In genomic region chr3:141862816-141863461, GRCm38 (mm10) we compare ENCODE assay signal across 8 mouse cellular contexts.
DNase-seq lines count a peak whose midpoint lies in the region; ATAC-seq and TF ChIP-seq lines count a peak whose summit lies in the region.

No protein-coding gene starts in this region.

- H3K27me3 ChIP-seq in E14TG2a.4 (ENCODE audit: insufficient read depth, low read length): no peaks in the 10 kb centered on the region
- H3K27me3 ChIP-seq in heart, embryonic 13.5 days (replicated peaks): no peaks in the 10 kb centered on the region
- H3K27me3 ChIP-seq in kidney, embryonic 16.5 days (ENCODE audit: insufficient read depth, low read length): no peaks in the 10 kb centered on the region
- no peaks in the 10 kb centered on the region for H3K27me3 ChIP-seq in liver, postnatal 0 days (ENCODE audit: insufficient read depth, low read length)

- peaks cover 3% of the 10 kb centered on the region for H3K4me1 ChIP-seq in E14TG2a.4 (replicated peaks; ENCODE audit: low read depth, low read length)
- H3K4me1 ChIP-seq in heart, embryonic 13.5 days: no peaks in the 10 kb centered on the region
- no peaks in the 10 kb centered on the region for H3K4me1 ChIP-seq in kidney, embryonic 16.5 days (ENCODE audit: insufficient read depth, low read length)
- no peaks in the 10 kb centered on the region for H3K4me1 ChIP-seq in liver, postnatal 0 days (ENCODE audit: insufficient read depth)

- peak; percentile 57 for DNase-seq in adrenal gland, adult 2 months
- peak; percentile 81 for DNase-seq in embryo, embryonic 11 days
- peak; percentile 28 for DNase-seq in liver, postnatal 0 days
- peak; percentile 21 for DNase-seq in ovary, adult 18-20 months (ENCODE audit: low spot score)
- no peak for DNase-seq in spleen, postnatal 10 days (ENCODE audit: low spot score in 2 of 2)

- no peak overlapping the region for H3K27ac ChIP-seq in heart, embryonic 13.5 days (replicated peaks)
- H3K27ac ChIP-seq in kidney, embryonic 16.5 days (ENCODE audit: low read length): no peak overlapping the region
- H3K27ac ChIP-seq in liver, postnatal 0 days (ENCODE audit: low read depth): no peak overlapping the region

- peak; percentile 76 for TF ChIP-seq CTCF in E14TG2a.4 (conservative IDR thresholded peaks at IDR 0.05; ENCODE audit: low read length)
- TF ChIP-seq CTCF in liver, postnatal 0 days (IDR thresholded peaks at IDR 0.05; ENCODE audit: low read depth): peak; percentile 78

- no peaks in the 10 kb centered on the region for H3K36me3 ChIP-seq in E14TG2a.4 (ENCODE audit: insufficient read depth, low read length)
- H3K36me3 ChIP-seq in heart, embryonic 13.5 days: no peaks in the 10 kb centered on the region
- no peaks in the 10 kb centered on the region for H3K36me3 ChIP-seq in kidney, embryonic 16.5 days (ENCODE audit: insufficient read depth, low read length)
- H3K36me3 ChIP-seq in liver, postnatal 0 days (replicated peaks; ENCODE audit: insufficient read depth, low read length): no peaks in the 10 kb centered on the region

- H3K4me3 ChIP-seq in E14TG2a.4 (replicated peaks; ENCODE audit: low read length): no peak overlapping the region
- H3K4me3 ChIP-seq in heart, embryonic 13.5 days: 0 out of 2 replicates have a peak overlapping the region, but pooled peaks have one; percentile 11
- H3K4me3 ChIP-seq in kidney, embryonic 16.5 days (ENCODE audit: low read length): no peak overlapping the region
- no peak overlapping the region for H3K4me3 ChIP-seq in liver, postnatal 0 days (ENCODE audit: low read depth, low read length)

- no peak for TF ChIP-seq EP300 in liver, postnatal 0 days (IDR thresholded peaks at IDR 0.05; ENCODE audit: low read depth)

- H3K9ac ChIP-seq in heart, embryonic 13.5 days: no peak overlapping the region
- H3K9ac ChIP-seq in kidney, embryonic 16.5 days (replicated peaks; ENCODE audit: low read length): no peak overlapping the region
- no peak overlapping the region for H3K9ac ChIP-seq in liver, postnatal 0 days (replicated peaks)

- no peak for ATAC-seq in heart, embryonic 13.5 days (ENCODE audit: extremely low read depth, insufficient number of reproducible peaks, low FRiP score, low TSS enrichment)
- peak; percentile 95 for ATAC-seq in kidney, embryonic 16.5 days (ENCODE audit: low FRiP score, low TSS enrichment)
- no peak for ATAC-seq in liver, postnatal 0 days

- peak overlapping the region; percentile 58 for H3K4me2 ChIP-seq in heart, embryonic 13.5 days
- no peak overlapping the region for H3K4me2 ChIP-seq in kidney, embryonic 16.5 days (replicated peaks; ENCODE audit: low read depth, low read length)
- H3K4me2 ChIP-seq in liver, postnatal 0 days (ENCODE audit: low read depth, low read length): no peak overlapping the region

- H3K9me3 ChIP-seq in E14TG2a.4 (ENCODE audit: low read length): no peaks in the 10 kb centered on the region
- no peaks in the 10 kb centered on the region for H3K9me3 ChIP-seq in heart, embryonic 13.5 days
- no peaks in the 10 kb centered on the region for H3K9me3 ChIP-seq in kidney, embryonic 16.5 days (ENCODE audit: low read length)
- no peaks in the 10 kb centered on the region for H3K9me3 ChIP-seq in liver, postnatal 0 days (ENCODE audit: low read length)

- WGBS in heart, embryonic 13.5 days: 17% methylated on average over 13 of the region's 13 CpGs
- 19% methylated on average over 13 of the region's 13 CpGs for WGBS in kidney, embryonic 16.5 days
- 17% methylated on average over 13 of the region's 13 CpGs for WGBS in liver, postnatal 0 days (ENCODE audit: insufficient replicate concordance)

Comparison
In these comparisons a context has a peak if more than half of its experiments do, and no peak if none do; other contexts are left out.
1. DNase-seq: peak in adrenal gland, adult 2 months (single experiment), embryo, embryonic 11 days (single experiment), liver, postnatal 0 days (single experiment) and ovary, adult 18-20 months (single experiment); none in spleen, postnatal 10 days (0 of 2).